Mouse (Mus musculus): ENCODE data around the gene Gm5244. TPM values are rescaled to one million over a fixed set of nuclear protein-coding genes. Genes with fewer than 3 reads are reported as not detected.

Gm5244 gene
- total RNA-seq, 2 experiments from 2014 or later: not detected

DNA sequence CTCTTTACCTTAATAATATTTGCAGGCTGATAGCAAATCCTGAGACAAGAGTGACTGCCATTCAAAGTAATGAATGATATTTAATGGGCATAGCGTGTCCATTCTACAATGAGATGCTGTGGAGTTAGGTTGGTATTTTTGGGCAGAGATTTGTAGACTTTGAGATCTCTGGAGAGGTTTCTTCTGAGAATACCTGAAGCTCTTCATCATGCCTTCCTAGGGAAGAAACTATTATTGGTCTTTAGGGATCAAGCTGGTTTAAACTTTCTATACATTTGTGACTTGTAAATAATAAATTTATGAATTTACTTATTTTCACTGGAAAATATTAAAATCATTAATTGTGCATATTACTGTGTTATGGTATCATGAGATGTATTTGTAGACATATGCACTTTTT is 46.9 kb downstream of the Gm5244 start, which contains the start of gene Olfr1446:
TSS of gene Olfr1446 (minus strand) at position 101 of the 400 bp plus-strand sequence.
- intact Hi-C loops (cut with DNase I; ENCODE audit: low total_unique reads): no loop called here
- DNase-seq: no peak

Other genes starting within 250 kb of the Gm5244 start
- not detected for gene Gm4952, start 246.7 kb upstream of the Gm5244 start, total RNA-seq (2021)
- gene Glyat, start 213.4 kb upstream of the Gm5244 start, total RNA-seq (2021): under 1 TPM in 1 of 2 experiments, not detected in 1; 0.06 TPM
- gene Olfr1442, start 176.2 kb upstream of the Gm5244 start, total RNA-seq (2021): not detected
- gene Olfr1443, start 168.6 kb upstream of the Gm5244 start, total RNA-seq (2021): not detected
- not detected for gene Keg1, start 150.9 kb upstream of the Gm5244 start, total RNA-seq (2021)
- gene Cntf, start 81.0 kb upstream of the Gm5244 start, total RNA-seq (2021): 1 to 10 TPM; 2.3 to 4.3 TPM
- 10 to 100 TPM; 61.0 to 64.6 TPM for gene Zfp91, start 50.6 kb upstream of the Gm5244 start, total RNA-seq (2021)
- under 1 TPM; 0.49 to 0.68 TPM for gene Lpxn, start 50.5 kb upstream of the Gm5244 start, total RNA-seq (2021)
- gene Olfr1444, start 10.6 kb downstream of the Gm5244 start, total RNA-seq (2021): not detected
- not detected for gene Olfr1445, start 37.2 kb downstream of the Gm5244 start, total RNA-seq (2021)
- not detected for gene Olfr1446, start 46.8 kb downstream of the Gm5244 start, total RNA-seq (2021)
- not detected for gene Olfr1447, start 57.1 kb downstream of the Gm5244 start, total RNA-seq (2021)
- gene Olfr1448, start 77.7 kb downstream of the Gm5244 start, total RNA-seq (2021): not detected
- gene Olfr1449, start 84.2 kb downstream of the Gm5244 start, total RNA-seq (2021): not detected
- not detected for gene Olfr1450, start 103.6 kb downstream of the Gm5244 start, total RNA-seq (2021)
- not detected for gene Olfr1451, start 148.3 kb downstream of the Gm5244 start, total RNA-seq (2021)
- gene Olfr1453, start 181.6 kb downstream of the Gm5244 start, total RNA-seq (2021): not detected
- not detected for gene Olfr1454, start 213.9 kb downstream of the Gm5244 start, total RNA-seq (2021)

Data from gastrocnemius, postnatal 14 days (tissue).